Mouse (Mus musculus) monocyte, adult 2 months (primary cell): ENCODE measurements at regions not wholly inside any gene's neighbourhood (a gene's known extent, or its start where the extent isn't known, plus 50 kb on each side); places are given as distances from the start of the nearest gene placed in this dataset.

Experiments used
- DNase-seq, 2 experiments: peaks; one replicate each; pipeline ENCODE4 v3.0.0; 2022; ENCODE audit warnings: low spot score in 2 of 2, low read depth in 1 of 2

GRCm38 (mm10) chr8:126854121-126855055 lies 91.3 kb downstream of the Tomm20 start:
- DNase-seq: no peak

- DNase-seq: peak in 1 of 2 experiments; percentile 34
Measured at GRCm38 (mm10) chr8:126852663-126853390, 92.8 kb downstream of the Tomm20 start.

- DNase-seq: peak in 1 of 2 experiments; percentile 63
Measured at GRCm38 (mm10) chr8:126852184-126852583, 93.5 kb downstream of the Tomm20 start.

GRCm38 (mm10) chr8:126851780-126852179 lies 93.9 kb downstream of the Tomm20 start:
- no peak for DNase-seq

- DNase-seq: no peak
Measured at GRCm38 (mm10) chr8:126850189-126850535, 95.5 kb downstream of the Tomm20 start.

GRCm38 (mm10) chr8:126849411-126850188 lies 96.0 kb downstream of the Tomm20 start:
- peak; percentile 91 to 92 for DNase-seq

- DNase-seq: no peak
Measured at GRCm38 (mm10) chr8:126848369-126849105, 97.1 kb downstream of the Tomm20 start.

- DNase-seq: peak in 1 of 2 experiments; percentile 70
Measured at GRCm38 (mm10) chr8:126847664-126848353, 97.8 kb downstream of the Tomm20 start.

GRCm38 (mm10) chr8:126846188-126846565 lies 99.5 kb downstream of the Tomm20 start:
- DNase-seq: no peak

GRCm38 (mm10) chr8:126845530-126846187 lies 100.0 kb downstream of the Tomm20 start:
- peak in 1 of 2 experiments; percentile 51 for DNase-seq

GRCm38 (mm10) chr8:126844627-126845026 lies 101.0 kb downstream of the Tomm20 start:
- no peak for DNase-seq

GRCm38 (mm10) chr8:126841187-126841586 lies 104.5 kb downstream of the Tomm20 start:
- no peak for DNase-seq

- no peak for DNase-seq
Measured at GRCm38 (mm10) chr8:126839712-126840355, 105.8 kb downstream of the Tomm20 start.

GRCm38 (mm10) chr8:126839039-126839711 lies 106.5 kb downstream of the Tomm20 start:
- DNase-seq: no peak

- no peak for DNase-seq
Measured at GRCm38 (mm10) chr8:126838228-126838627, 107.4 kb downstream of the Tomm20 start.

GRCm38 (mm10) chr8:126837318-126838025 lies 108.2 kb downstream of the Tomm20 start:
- no peak for DNase-seq

GRCm38 (mm10) chr8:126835554-126835953 lies 110.1 kb downstream of the Tomm20 start:
- DNase-seq: no peak
